Mouse (Mus musculus): ENCODE data around the gene Rdh5. TPM values are rescaled to one million over a fixed set of nuclear protein-coding genes. Genes with fewer than 3 reads are reported as not detected.

Rdh5 gene
- polyA plus RNA-seq, 1 experiment from 2014 or later = 15.2 TPM

DNA sequence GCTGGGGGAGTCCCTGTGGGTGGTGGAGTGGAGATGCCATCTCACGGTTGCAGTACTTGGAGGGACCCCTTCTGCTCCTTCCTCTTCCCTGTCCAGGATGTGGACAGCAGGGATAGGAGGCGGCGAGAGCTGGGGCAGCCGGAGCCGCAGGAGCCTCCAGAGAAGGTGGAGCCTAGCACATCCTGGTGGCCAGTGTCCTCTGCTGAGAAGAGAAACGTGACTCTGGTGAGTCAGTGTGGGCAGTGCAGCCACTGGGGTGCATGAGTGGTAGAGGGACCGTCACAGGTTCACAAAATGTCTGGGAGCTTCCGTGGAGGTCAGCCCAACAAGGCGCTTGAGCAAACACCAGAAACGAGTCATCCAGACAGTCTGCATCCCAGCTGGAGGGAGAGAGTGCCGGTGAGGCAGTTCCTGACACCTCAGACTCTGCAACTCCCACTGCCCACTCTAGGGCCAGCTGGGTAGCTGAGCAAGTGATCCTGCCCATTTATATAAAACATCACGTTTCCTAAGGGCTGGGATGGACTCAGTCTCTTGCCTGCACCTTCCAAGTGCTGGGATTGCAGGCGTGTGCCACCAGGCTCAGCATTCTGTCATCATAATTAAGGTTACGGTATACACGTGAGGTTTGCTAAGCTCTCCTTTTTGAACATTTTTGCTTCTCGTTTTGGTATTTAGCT, 27.7 kb upstream of the Rdh5 start:
- H3K9ac ChIP-seq (replicated peaks; ENCODE audit: low read length) = no peak overlapping the region
- H3K4me1 ChIP-seq (ENCODE audit: control insufficient read depth, insufficient read depth, low read length) = no peaks in the 10 kb centered on the region
- ATAC-seq (ENCODE audit: low FRiP score, low TSS enrichment) = no peak
- DNase-seq = no peak
- no peak overlapping the region for H3K27ac ChIP-seq (replicated peaks; ENCODE audit: low read depth, low read length)
- 74% methylated on average over 16 of the region's 16 CpGs for WGBS
- no peak overlapping the region for H3K4me3 ChIP-seq (replicated peaks; ENCODE audit: low read depth, low read length)
- no peaks in the 10 kb centered on the region for H3K36me3 ChIP-seq (ENCODE audit: control insufficient read depth, insufficient read depth, low read length)
- H3K9me3 ChIP-seq (ENCODE audit: control insufficient read depth, low read length) = no peaks in the 10 kb centered on the region
- no peaks in the 10 kb centered on the region for H3K27me3 ChIP-seq (ENCODE audit: control insufficient read depth, insufficient read depth, low read length)
- H3K4me2 ChIP-seq (ENCODE audit: low read length) = no peak overlapping the region

DNA sequence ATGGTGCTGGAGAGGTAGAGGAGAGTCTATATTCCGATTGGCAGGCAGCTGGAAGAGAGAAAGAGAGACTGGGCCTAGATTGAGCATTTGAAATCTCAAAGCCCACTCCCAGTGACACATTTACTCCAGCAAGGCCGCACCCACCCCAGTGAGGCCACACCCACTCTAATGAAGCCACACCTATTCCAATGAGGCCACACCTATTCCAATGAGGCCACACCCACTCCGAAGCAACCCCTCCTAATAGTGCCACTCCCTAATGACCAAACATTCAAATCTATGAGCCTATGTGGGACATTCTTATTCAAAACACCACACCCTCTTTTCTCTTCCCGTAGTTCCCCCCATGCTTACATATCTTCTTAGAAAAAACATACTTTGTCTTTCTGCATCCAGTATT, 24.8 kb upstream of the Rdh5 start:
- 84% methylated on average over 4 of the region's 4 CpGs for WGBS
- ATAC-seq (ENCODE audit: low FRiP score, low TSS enrichment) (no peak), DNase-seq (no peak)
- Histone ChIP-seq H3K9me3 (ENCODE audit: control insufficient read depth, low read length) (no peaks in the 10 kb centered on the region), H3K4me2 (ENCODE audit: low read length) (no peak overlapping the region), H3K27ac (replicated peaks; ENCODE audit: low read depth, low read length) (no peak overlapping the region), H3K27me3 (ENCODE audit: control insufficient read depth, insufficient read depth, low read length) (no peaks in the 10 kb centered on the region), H3K9ac (replicated peaks; ENCODE audit: low read length) (no peak overlapping the region), H3K36me3 (ENCODE audit: control insufficient read depth, insufficient read depth, low read length) (no peaks in the 10 kb centered on the region), H3K4me3 (replicated peaks; ENCODE audit: low read depth, low read length) (no peak overlapping the region), H3K4me1 (ENCODE audit: control insufficient read depth, insufficient read depth, low read length) (no peaks in the 10 kb centered on the region)

GRCm38 (mm10) chr10:128945675-128946074, 23.0 kb upstream of the Rdh5 start:
- peak; percentile 15 for DNase-seq
- Histone ChIP-seq H3K9me3 (ENCODE audit: control insufficient read depth, low read length) (no peaks in the 10 kb centered on the region), H3K27me3 (ENCODE audit: control insufficient read depth, insufficient read depth, low read length) (no peaks in the 10 kb centered on the region), H3K27ac (replicated peaks; ENCODE audit: low read depth, low read length) (no peak overlapping the region), H3K36me3 (ENCODE audit: control insufficient read depth, insufficient read depth, low read length) (no peaks in the 10 kb centered on the region), H3K4me2 (ENCODE audit: low read length) (no peak overlapping the region), H3K9ac (replicated peaks; ENCODE audit: low read length) (no peak overlapping the region), H3K4me1 (ENCODE audit: control insufficient read depth, insufficient read depth, low read length) (no peaks in the 10 kb centered on the region), H3K4me3 (replicated peaks; ENCODE audit: low read depth, low read length) (no peak overlapping the region)
- 22% methylated on average over 3 of the region's 3 CpGs for WGBS
- no peak for ATAC-seq (ENCODE audit: low FRiP score, low TSS enrichment)

GRCm38 (mm10) chr10:128940475-128941061, 17.9 kb upstream of the Rdh5 start:
- 82% methylated on average over 10 of the region's 10 CpGs for WGBS
- Histone ChIP-seq H3K4me1 (ENCODE audit: control insufficient read depth, insufficient read depth, low read length) (no peaks in the 10 kb centered on the region), H3K27ac (replicated peaks; ENCODE audit: low read depth, low read length) (no peak overlapping the region), H3K4me3 (replicated peaks; ENCODE audit: low read depth, low read length) (no peak overlapping the region), H3K27me3 (ENCODE audit: control insufficient read depth, insufficient read depth, low read length) (0 out of 2 replicates have a peak, but pooled peaks cover 4% of the 10 kb centered on the region), H3K9ac (replicated peaks; ENCODE audit: low read length) (no peak overlapping the region), H3K36me3 (ENCODE audit: control insufficient read depth, insufficient read depth, low read length) (no peaks in the 10 kb centered on the region), H3K4me2 (ENCODE audit: low read length) (no peak overlapping the region), H3K9me3 (ENCODE audit: control insufficient read depth, low read length) (no peaks in the 10 kb centered on the region)
- ATAC-seq (ENCODE audit: low FRiP score, low TSS enrichment) (no peak), DNase-seq (no peak)

- Histone ChIP-seq H3K9me3 (ENCODE audit: control insufficient read depth, low read length) (no peaks in the 10 kb centered on the region), H3K36me3 (ENCODE audit: control insufficient read depth, insufficient read depth, low read length) (no peaks in the 10 kb centered on the region), H3K4me1 (ENCODE audit: control insufficient read depth, insufficient read depth, low read length) (no peaks in the 10 kb centered on the region), H3K9ac (replicated peaks; ENCODE audit: low read length) (no peak overlapping the region), H3K27ac (replicated peaks; ENCODE audit: low read depth, low read length) (no peak overlapping the region), H3K27me3 (ENCODE audit: control insufficient read depth, insufficient read depth, low read length) (peaks cover 19% of the 10 kb centered on the region), H3K4me2 (ENCODE audit: low read length) (no peak overlapping the region), H3K4me3 (replicated peaks; ENCODE audit: low read depth, low read length) (no peak overlapping the region)
- ATAC-seq (ENCODE audit: low FRiP score, low TSS enrichment) = no peak
- DNase-seq = no peak
- 69% methylated on average over 5 of the region's 5 CpGs for WGBS
Observed at GRCm38 (mm10) chr10:128938974-128939373, 16.3 kb upstream of the Rdh5 start.

- H3K4me2 ChIP-seq (ENCODE audit: low read length) = no peak overlapping the region
- H3K27ac ChIP-seq (replicated peaks; ENCODE audit: low read depth, low read length) = no peak overlapping the region
- H3K9ac ChIP-seq (replicated peaks; ENCODE audit: low read length) = no peak overlapping the region
- peaks cover 4% of the 10 kb centered on the region for H3K4me1 ChIP-seq (ENCODE audit: control insufficient read depth, insufficient read depth, low read length)
- no peak for ATAC-seq (ENCODE audit: low FRiP score, low TSS enrichment)
- DNase-seq = no peak
- no peaks in the 10 kb centered on the region for H3K9me3 ChIP-seq (ENCODE audit: control insufficient read depth, low read length)
- 77% methylated on average over 9 of the region's 9 CpGs for WGBS
- H3K4me3 ChIP-seq (replicated peaks; ENCODE audit: low read depth, low read length) = no peak overlapping the region
- no peaks in the 10 kb centered on the region for H3K36me3 ChIP-seq (ENCODE audit: control insufficient read depth, insufficient read depth, low read length)
- peaks cover 19% of the 10 kb centered on the region for H3K27me3 ChIP-seq (ENCODE audit: control insufficient read depth, insufficient read depth, low read length)
Observed at GRCm38 (mm10) chr10:128938457-128938856, 15.8 kb upstream of the Rdh5 start.

DNA sequence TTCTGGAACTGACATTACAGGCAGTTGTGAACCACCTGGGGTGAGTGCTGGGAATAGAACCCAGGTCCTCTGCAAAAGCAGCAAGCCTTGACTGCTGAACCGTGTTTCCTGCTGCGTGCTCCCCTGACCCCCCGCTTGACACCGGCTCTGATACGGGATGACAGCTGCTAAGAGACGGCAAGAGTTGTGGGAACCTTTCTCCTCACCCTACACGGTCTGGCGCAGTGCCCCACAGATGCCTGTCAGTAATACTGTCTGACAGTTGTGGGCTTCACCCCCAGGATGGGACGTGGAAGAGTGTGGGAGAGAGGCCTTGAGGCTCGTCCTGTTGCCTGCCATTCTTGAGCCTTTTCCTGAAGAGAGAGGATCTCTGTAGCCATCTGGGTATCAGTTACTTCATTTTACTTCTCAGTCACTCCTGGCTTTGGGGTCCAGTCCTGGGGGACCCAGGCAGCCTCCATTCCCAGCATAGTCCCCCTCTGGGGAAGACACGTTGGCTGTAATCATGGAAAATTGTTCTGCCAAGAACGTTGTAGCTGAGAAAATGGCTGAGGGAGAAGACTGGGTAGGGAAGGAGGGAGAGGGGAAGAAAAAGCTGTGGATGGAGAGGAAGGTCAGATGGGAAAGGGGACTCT, 15.2 kb upstream of the Rdh5 start:
- no peak for ATAC-seq (ENCODE audit: low FRiP score, low TSS enrichment)
- DNase-seq = no peak
- H3K36me3 ChIP-seq (ENCODE audit: control insufficient read depth, insufficient read depth, low read length) = no peaks in the 10 kb centered on the region
- no peak overlapping the region for H3K4me3 ChIP-seq (replicated peaks; ENCODE audit: low read depth, low read length)
- no peak overlapping the region for H3K9ac ChIP-seq (replicated peaks; ENCODE audit: low read length)
- H3K4me2 ChIP-seq (ENCODE audit: low read length) = no peak overlapping the region
- H3K27me3 ChIP-seq (ENCODE audit: control insufficient read depth, insufficient read depth, low read length) = peaks cover 25% of the 10 kb centered on the region
- no peak overlapping the region for H3K27ac ChIP-seq (replicated peaks; ENCODE audit: low read depth, low read length)
- peaks cover 7% of the 10 kb centered on the region for H3K4me1 ChIP-seq (ENCODE audit: control insufficient read depth, insufficient read depth, low read length)
- 74% methylated on average over 12 of the region's 12 CpGs for WGBS
- H3K9me3 ChIP-seq (ENCODE audit: control insufficient read depth, low read length) = no peaks in the 10 kb centered on the region

DNA sequence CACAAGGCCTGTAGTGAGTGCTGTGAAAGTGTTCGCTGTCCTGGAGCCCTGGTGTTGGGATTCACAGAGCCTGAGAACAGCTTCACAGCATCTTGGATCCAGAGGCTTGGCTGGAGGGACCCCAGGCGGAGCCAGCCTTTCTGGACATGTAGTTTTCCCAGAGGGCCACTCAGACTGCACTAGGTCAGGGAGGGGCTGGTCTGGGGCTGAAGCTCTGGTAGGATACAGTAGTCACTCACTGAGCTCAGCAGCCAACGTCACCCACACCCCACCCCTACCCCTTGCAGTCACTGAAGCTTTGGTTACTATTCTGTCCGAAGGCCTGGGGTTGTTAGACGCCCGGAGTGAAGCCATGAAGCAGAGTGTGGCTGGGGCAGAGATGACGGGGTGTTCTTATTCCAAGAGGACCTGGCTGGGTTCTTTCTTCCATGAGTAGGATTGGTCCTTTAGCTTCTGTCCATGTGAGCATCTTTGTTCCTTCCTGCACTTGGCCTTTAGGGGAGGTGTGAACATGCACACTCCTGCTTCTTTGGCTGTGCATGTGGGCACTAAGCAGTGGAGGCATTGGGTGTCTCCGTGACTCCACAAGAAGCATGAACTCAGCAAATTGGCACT, 13.2 kb upstream of the Rdh5 start:
- Histone ChIP-seq H3K27me3 (ENCODE audit: control insufficient read depth, insufficient read depth, low read length) (peaks cover 37% of the 10 kb centered on the region), H3K27ac (replicated peaks; ENCODE audit: low read depth, low read length) (no peak overlapping the region), H3K9me3 (ENCODE audit: control insufficient read depth, low read length) (no peaks in the 10 kb centered on the region), H3K4me2 (ENCODE audit: low read length) (no peak overlapping the region), H3K9ac (replicated peaks; ENCODE audit: low read length) (no peak overlapping the region), H3K4me1 (ENCODE audit: control insufficient read depth, insufficient read depth, low read length) (peaks cover 7% of the 10 kb centered on the region), H3K36me3 (ENCODE audit: control insufficient read depth, insufficient read depth, low read length) (no peaks in the 10 kb centered on the region), H3K4me3 (replicated peaks; ENCODE audit: low read depth, low read length) (no peak overlapping the region)
- no peak for ATAC-seq (ENCODE audit: low FRiP score, low TSS enrichment)
- 77% methylated on average over 8 of the region's 8 CpGs for WGBS
- no peak for DNase-seq
